Mouse (Mus musculus): ENCODE results near the gene Iqcd. TPM values are rescaled to one million over a fixed set of nuclear protein-coding genes. Genes with fewer than 3 reads are reported as not detected.

Gene Iqcd
- polyA plus RNA-seq, 1 experiment: 1.6 TPM

GRCm38 (mm10) chr5:120571056-120571740, 17.6 kb upstream of the Iqcd start:
- no peak for DNase-seq (ENCODE audit: low spot score)

GRCm38 (mm10) chr5:120574469-120575063, 14.2 kb upstream of the Iqcd start:
- no peak for DNase-seq (ENCODE audit: low spot score)

GRCm38 (mm10) chr5:120576781-120577301, 12.0 kb upstream of the Iqcd start:
- DNase-seq (ENCODE audit: low spot score): no peak

- DNase-seq (ENCODE audit: low spot score): no peak
These were observed 10.8 kb upstream of the Iqcd start for GRCm38 (mm10) chr5:120577935-120578441.

- no peak for DNase-seq (ENCODE audit: low spot score)
These were observed 10.2 kb upstream of the Iqcd start for GRCm38 (mm10) chr5:120578504-120579081.

- no peak for DNase-seq (ENCODE audit: low spot score)
These were observed 9.5 kb upstream of the Iqcd start for GRCm38 (mm10) chr5:120579211-120579897.

- DNase-seq (ENCODE audit: low spot score): no peak
These were observed 8.8 kb upstream of the Iqcd start for GRCm38 (mm10) chr5:120579898-120580626.

GRCm38 (mm10) chr5:120582002-120582401, 6.8 kb upstream of the Iqcd start:
- no peak for DNase-seq (ENCODE audit: low spot score)

GRCm38 (mm10) chr5:120583511-120583910, 5.3 kb upstream of the Iqcd start:
- DNase-seq (ENCODE audit: low spot score): no peak

- DNase-seq (ENCODE audit: low spot score): no peak
These were observed 3.8 kb upstream of the Iqcd start for GRCm38 (mm10) chr5:120584968-120585367.

GRCm38 (mm10) chr5:120586741-120587615, 1.8 kb upstream of the Iqcd start:
- DNase-seq (ENCODE audit: low spot score): no peak

- no peak for DNase-seq (ENCODE audit: low spot score)
These were observed 1.2 kb upstream of the Iqcd start for GRCm38 (mm10) chr5:120587616-120587926.

- DNase-seq (ENCODE audit: low spot score): no peak
These were observed 762 bp upstream of the Iqcd start for GRCm38 (mm10) chr5:120587940-120588568.

GRCm38 (mm10) chr5:120590356-120591010, 1.7 kb downstream of the Iqcd start:
- DNase-seq (ENCODE audit: low spot score): no peak

GRCm38 (mm10) chr5:120592141-120592540, 3.3 kb downstream of the Iqcd start:
- DNase-seq (ENCODE audit: low spot score): no peak

GRCm38 (mm10) chr5:120594485-120594884, 5.7 kb downstream of the Iqcd start:
- DNase-seq (ENCODE audit: low spot score): no peak

- no peak for DNase-seq (ENCODE audit: low spot score)
These were observed 10.8 kb downstream of the Iqcd start for GRCm38 (mm10) chr5:120599625-120600024.

- DNase-seq (ENCODE audit: low spot score): no peak
These were observed 12.3 kb downstream of the Iqcd start for GRCm38 (mm10) chr5:120600946-120601668.

- no peak for DNase-seq (ENCODE audit: low spot score)
These were observed 13.4 kb downstream of the Iqcd start for GRCm38 (mm10) chr5:120602210-120602609.
